Mouse (Mus musculus): ENCODE results near the gene Itga9.

Itga9 gene

DNA sequence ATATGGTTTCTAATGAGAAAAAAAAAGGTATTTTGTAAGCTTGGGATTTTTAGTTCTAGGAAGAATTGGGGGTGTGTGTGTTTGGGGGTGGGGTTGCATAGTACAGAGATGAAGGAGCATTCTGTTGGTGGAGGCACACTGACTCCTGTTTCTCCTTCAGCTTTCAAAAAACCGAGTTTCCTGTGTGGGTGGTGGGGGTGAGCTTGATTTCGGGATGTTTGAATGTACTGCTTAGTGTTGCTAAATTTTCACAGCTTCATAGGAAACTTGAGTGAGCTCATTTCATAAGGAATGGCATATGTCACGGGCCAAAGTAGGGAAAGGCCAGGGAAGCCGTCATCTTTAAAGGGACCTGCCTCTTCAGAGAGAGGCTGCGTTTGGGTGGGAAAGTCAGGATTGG, 122.5 kb downstream of the Itga9 start:
- peak; percentile 40 to 59 for DNase-seq (ENCODE audit: low spot score in 2 of 2)

GRCm38 (mm10) chr9:118730172-118730571, 123.7 kb downstream of the Itga9 start:
- no peak for DNase-seq (ENCODE audit: low spot score in 2 of 2)

- no peak for DNase-seq (ENCODE audit: low spot score in 2 of 2)
These were observed 124.4 kb downstream of the Itga9 start for GRCm38 (mm10) chr9:118730871-118731390.

DNA sequence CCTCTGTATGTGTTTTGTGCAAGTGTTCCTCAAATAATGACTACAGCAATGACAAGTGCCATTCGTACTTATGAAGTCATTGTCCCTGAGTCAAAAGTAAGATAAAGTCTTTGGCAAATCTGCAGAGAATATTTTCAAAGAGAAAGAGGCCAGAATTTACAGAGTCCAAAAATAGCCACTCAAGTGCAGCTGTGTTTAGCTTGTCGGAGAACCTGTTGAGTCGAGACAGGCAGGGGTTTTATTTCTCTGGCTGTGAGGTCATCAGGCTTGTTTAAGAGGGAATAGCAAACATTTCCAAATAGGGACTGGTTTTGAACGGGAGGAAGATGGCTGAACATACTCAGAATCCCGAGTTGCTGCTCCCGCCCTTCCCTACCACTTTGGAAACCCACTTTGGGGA, 125.2 kb downstream of the Itga9 start:
- DNase-seq (ENCODE audit: low spot score in 2 of 2): no peak

- DNase-seq (ENCODE audit: low spot score in 2 of 2): no peak
These were observed 127.1 kb downstream of the Itga9 start for GRCm38 (mm10) chr9:118733601-118734000.

- DNase-seq (ENCODE audit: low spot score in 2 of 2): no peak
These were observed 130.6 kb downstream of the Itga9 start for GRCm38 (mm10) chr9:118737124-118737523.

GRCm38 (mm10) chr9:118737601-118738137, 131.2 kb downstream of the Itga9 start:
- no peak for DNase-seq (ENCODE audit: low spot score in 2 of 2)

GRCm38 (mm10) chr9:118738311-118738710, 131.8 kb downstream of the Itga9 start:
- DNase-seq (ENCODE audit: low spot score in 2 of 2): no peak

- no peak for DNase-seq (ENCODE audit: low spot score in 2 of 2)
These were observed 132.6 kb downstream of the Itga9 start for GRCm38 (mm10) chr9:118739071-118739470.

GRCm38 (mm10) chr9:118739659-118740058, 133.2 kb downstream of the Itga9 start:
- no peak for DNase-seq (ENCODE audit: low spot score in 2 of 2)

DNA sequence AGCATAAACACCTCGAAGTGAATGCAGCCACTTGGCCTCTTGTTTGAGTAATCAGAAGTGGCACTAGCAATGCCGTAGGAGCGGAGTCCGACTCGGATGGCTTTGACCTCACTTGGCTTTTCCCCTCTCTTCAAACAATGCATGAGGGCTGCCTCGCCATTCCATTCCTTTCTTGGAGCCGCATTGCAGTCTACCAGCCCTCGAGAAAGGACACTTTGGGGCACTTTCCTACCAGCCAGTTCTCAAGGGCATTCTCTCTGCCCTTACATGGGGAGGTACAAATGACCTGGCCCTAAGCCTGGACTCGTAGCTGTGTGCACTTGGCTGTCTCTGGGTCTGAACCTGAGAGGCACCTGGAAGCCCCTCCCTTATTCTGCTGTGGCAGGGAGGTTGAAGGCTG, 134.8 kb downstream of the Itga9 start:
- DNase-seq (ENCODE audit: low spot score in 2 of 2): no peak

GRCm38 (mm10) chr9:118749335-118749949, 143.0 kb downstream of the Itga9 start:
- DNase-seq (ENCODE audit: low spot score in 2 of 2): no peak

DNA sequence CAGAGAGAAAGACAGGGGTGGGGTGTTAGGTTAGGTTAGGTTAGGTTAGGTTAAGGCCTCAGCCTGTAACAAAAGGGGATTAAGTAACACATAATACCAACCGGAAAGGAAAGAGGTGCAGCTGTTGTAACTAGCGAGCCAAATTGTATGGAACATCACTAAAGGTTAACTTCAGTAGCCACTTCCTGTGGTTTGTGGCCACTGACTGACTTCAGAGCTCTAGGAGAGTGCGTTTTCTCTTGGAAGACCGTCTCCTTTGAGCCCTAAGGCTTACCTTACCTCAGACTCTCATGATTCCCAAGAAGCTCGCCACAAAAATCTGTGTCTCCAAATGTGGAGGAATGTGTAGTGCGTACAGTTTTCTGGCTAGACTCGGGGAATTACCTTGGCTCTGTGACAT, 144.3 kb downstream of the Itga9 start:
- no peak for DNase-seq (ENCODE audit: low spot score in 2 of 2)

DNA sequence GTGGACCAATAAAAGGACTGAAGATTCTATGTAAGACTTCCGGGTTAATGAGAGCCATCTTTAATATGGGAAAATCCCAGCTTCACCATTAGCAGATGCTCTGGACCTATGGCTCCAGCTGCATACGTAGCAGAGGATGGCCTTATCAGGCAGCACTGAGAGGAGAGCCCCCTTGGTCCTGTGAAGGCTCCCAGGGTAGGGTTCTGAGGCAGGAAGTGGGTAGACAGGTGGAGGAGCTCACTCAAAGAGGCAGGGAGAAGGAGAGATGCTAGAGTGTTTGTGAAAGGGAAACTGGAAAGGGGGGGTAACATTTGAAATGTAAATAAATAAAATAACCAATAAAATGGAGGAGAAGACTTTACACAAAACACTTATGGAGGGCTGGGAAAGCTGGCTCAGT, 145.9 kb downstream of the Itga9 start:
- DNase-seq (ENCODE audit: low spot score in 2 of 2): no peak

DNA sequence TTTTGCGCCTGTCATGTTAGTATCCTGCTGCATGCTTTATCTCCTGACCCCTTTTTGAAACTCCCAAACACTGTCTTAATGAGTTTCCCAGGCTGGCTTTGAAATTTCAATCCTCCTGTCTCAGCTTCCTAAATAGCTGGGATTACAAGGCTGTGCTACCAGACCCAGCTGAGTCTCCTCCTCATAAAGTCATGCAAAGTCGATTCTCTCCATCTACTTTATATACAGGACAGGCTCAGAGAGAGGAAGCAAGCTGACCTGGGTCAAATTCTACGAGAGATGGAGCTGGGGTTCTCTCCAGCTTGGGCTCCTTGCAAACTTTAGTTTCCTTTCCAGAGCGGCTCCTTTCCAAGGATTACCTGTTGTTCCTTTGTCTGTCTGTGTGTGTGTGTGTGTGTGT, 153.0 kb downstream of the Itga9 start:
- no peak for DNase-seq (ENCODE audit: low spot score in 2 of 2)

DNA sequence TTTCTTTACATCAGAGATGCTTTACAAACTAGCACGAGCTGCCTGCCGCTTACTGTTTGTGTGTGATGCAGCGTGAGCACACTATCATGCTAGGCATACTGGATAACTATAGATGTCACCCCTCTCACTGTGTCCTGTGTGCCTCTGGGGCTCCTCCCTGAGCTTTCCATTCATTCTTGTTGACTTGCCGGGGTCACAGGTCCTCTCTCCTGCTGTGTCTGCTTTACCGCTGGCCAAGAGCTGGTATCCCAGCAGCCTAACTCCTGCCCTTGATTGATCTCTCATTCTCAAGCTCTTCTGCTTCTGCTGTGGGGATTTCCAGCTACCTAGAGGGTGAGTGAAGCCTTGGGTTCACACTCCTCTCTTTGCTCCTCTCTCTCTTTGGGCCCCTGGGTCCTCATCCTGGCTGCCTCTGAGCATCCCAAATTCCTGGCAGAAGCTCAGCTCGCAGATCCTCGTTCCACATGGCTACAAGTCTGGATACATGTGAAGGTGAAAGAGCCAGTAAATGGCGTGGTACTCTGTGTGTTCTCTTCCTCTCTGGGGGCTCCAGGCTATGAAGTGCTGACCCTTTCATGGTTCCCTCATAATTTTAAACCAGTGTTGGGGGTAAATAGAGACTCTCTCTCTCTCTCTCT, 155.6 kb downstream of the Itga9 start:
- DNase-seq (ENCODE audit: low spot score in 2 of 2): no peak

DNA sequence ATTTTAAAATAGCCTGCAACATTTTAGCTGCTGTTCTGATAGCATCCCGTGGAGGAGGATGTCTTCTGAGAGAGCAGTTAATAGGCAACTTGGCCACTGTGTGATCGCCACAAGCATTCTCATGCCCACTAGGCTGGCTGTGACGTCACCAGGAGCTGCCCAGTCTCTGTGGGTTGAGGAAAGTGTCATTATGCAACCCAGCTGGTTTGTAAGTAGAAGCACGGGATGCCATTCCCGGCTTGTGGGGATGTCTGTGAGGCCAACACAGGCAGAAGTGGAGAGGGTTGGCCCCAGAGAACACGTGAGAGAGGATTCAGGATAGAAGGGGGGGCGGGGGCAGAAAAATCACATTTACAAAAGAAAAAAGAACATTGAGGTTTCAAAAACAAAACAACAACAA, 156.3 kb downstream of the Itga9 start:
- peak; percentile 58 to 61 for DNase-seq (ENCODE audit: low spot score in 2 of 2)

GRCm38 (mm10) chr9:118763203-118763602, 156.7 kb downstream of the Itga9 start:
- no peak for DNase-seq (ENCODE audit: low spot score in 2 of 2)

GRCm38 (mm10) chr9:118763646-118764045, 157.2 kb downstream of the Itga9 start:
- DNase-seq (ENCODE audit: low spot score in 2 of 2): no peak

- no peak for DNase-seq (ENCODE audit: low spot score in 2 of 2)
These were observed 158.6 kb downstream of the Itga9 start for GRCm38 (mm10) chr9:118765059-118765458.

DNA sequence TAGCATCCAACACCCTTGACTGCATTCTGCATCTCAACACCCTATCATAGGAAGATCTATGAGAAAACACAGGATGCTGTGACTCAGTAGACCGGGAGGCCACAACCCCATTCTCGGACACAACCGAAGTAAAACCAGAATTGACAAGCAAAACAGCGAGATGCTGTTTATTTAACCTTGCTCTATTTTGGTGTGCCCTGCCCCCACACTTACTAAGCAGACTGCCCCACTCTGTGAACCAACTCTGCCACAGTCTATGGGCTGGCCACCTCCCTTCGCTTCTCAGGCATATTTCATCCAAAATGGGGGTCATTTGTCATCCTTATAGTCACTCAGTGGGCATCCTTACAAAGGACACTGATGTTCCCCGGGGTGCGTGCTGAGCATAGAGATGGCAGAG, 160.5 kb downstream of the Itga9 start:
- DNase-seq (ENCODE audit: low spot score in 2 of 2): no peak

DNA sequence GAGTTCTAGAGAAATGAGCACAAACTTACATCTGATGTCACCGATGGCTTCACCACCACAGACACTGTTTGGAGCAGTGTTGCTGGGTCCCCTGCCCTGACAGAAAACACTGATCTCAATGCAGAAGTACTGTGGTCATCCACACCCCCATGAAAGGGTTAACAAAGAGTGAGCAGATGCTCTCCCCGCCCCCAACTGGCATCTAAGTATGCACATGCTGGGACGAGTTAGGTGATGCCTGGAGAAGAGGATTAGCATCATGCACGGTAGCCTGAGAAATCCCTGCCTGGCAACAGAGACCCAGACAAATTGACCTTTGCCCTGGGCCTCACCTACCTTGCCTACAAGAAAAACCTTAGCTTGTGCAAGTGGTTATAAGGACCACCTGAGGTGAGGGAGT, 162.1 kb downstream of the Itga9 start:
- no peak for DNase-seq (ENCODE audit: low spot score in 2 of 2)

DNA sequence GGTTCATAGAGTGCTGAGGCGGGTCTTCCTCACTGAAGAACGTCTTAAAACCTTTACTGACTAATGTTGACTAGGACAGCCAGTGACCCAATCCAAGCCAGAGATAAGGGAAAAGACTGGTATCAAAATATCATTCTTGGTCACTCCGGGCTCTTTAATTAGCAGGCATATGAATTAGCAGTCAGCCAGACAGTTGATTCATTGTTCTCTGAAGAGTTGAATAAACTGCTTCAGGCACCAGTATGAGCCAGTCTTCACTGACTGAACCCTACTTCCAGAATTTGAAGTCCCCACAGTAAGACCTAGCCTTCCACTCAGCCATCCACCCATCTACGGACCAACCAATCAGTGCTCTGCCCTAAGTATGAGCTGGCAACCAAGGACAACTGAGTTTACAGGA, 163.9 kb downstream of the Itga9 start:
- no peak for DNase-seq (ENCODE audit: low spot score in 2 of 2)

Data from right cerebral cortex, postnatal 36 days (tissue).